Mouse (Mus musculus): ENCODE measurements around the gene Evc. TPM values are rescaled to one million over a fixed set of nuclear protein-coding genes. Genes with fewer than 3 reads are reported as not detected.

Evc gene
- total and polyA plus RNA-seq, 3 experiments = 0.17 to 0.91 (median 0.73) TPM

GRCm38 (mm10) chr5:37254523-37254922 lies 82.2 kb downstream of the Evc start:
- in situ Hi-C loops (cut with MboI; ENCODE audit: low pct_ligation_motif_present, low pct_unique_long_range_greater_than_20kb, low sequenced_read_pairs) = no loop called here
- Histone ChIP-seq H3K9ac (ENCODE audit: insufficient read depth, low read depth) (no peak overlapping the region), H3K4me1 (ENCODE audit: control insufficient read depth in 1 of 2, insufficient read depth in 2 of 2) (peaks cover 15 to 49% of the 10 kb centered on the region in 2 experiments), H3K79me2 (replicated peaks; ENCODE audit: control insufficient read depth, extremely low read depth, insufficient read depth, poor library complexity, severe bottlenecking) (no peaks in the 10 kb centered on the region), H3K4me2 (ENCODE audit: insufficient read depth, low read depth, poor library complexity, severe bottlenecking) (no peak overlapping the region), H3K36me3 (replicated peaks in 1 of 2; ENCODE audit: control insufficient read depth in 1 of 2, insufficient read depth in 1 of 2, low read length in 1 of 2) (peaks cover 0 to 15% of the 10 kb centered on the region in 2 experiments), H3K4me3 (replicated peaks in 1 of 3; ENCODE audit: low read depth in 2 of 3, low read length in 2 of 3, poor library complexity in 1 of 3) (no peak overlapping the region), H3K27me3 (replicated peaks) (no peaks in the 10 kb centered on the region), H3K27ac (ENCODE audit: insufficient read depth, low read depth) (no peak overlapping the region), H3K9me3 (replicated peaks; ENCODE audit: low read length) (no peaks in the 10 kb centered on the region)
- TF ChIP-seq PAX5 (IDR thresholded peaks at IDR 0.05; ENCODE audit: low read length) = no peak
- no peak for TF ChIP-seq SIN3A (IDR thresholded peaks at IDR 0.05; ENCODE audit: low read length)
- TF ChIP-seq MAFK (IDR thresholded peaks at IDR 0.05; ENCODE audit: insufficient replicate concordance, low read length) = no peak
- no peak for TF ChIP-seq BHLHE40 (IDR thresholded peaks at IDR 0.05; ENCODE audit: low read depth, low read length)
- TF ChIP-seq NELFE (IDR thresholded peaks at IDR 0.05; ENCODE audit: low read depth, low read length) = no peak
- no peak for TF ChIP-seq POLR2AphosphoS2 (IDR thresholded peaks at IDR 0.05; ENCODE audit: low read depth, low read length)
- no peak for TF ChIP-seq HCFC1 (IDR thresholded peaks at IDR 0.05; ENCODE audit: low read depth, low read length)
- no peak for TF ChIP-seq JUND (conservative IDR thresholded peaks at IDR 0.05; ENCODE audit: low read depth, low read length)
- no peak for TF ChIP-seq MAX (IDR thresholded peaks at IDR 0.05; ENCODE audit: low read length)
- no peak for DNase-seq (ENCODE audit: extremely low read depth)
- dilution Hi-C loops (cut with MboI; ENCODE audit: extremely low pct_ligation_motif_present, extremely low pct_unique_long_range_greater_than_20kb, low sequenced_read_pairs) = no loop called here

GRCm38 (mm10) chr5:37252101-37252804 lies 84.4 kb downstream of the Evc start:
- Histone ChIP-seq H3K4me2 (ENCODE audit: insufficient read depth, low read depth, poor library complexity, severe bottlenecking) (no peak overlapping the region), H3K27me3 (replicated peaks) (no peaks in the 10 kb centered on the region), H3K27ac (ENCODE audit: insufficient read depth, low read depth) (no peak overlapping the region), H3K9me3 (replicated peaks; ENCODE audit: low read length) (no peaks in the 10 kb centered on the region), H3K36me3 (replicated peaks in 1 of 2; ENCODE audit: control insufficient read depth in 1 of 2, insufficient read depth in 1 of 2, low read length in 1 of 2) (peaks cover 0 to 15% of the 10 kb centered on the region in 2 experiments), H3K79me2 (replicated peaks; ENCODE audit: control insufficient read depth, extremely low read depth, insufficient read depth, poor library complexity, severe bottlenecking) (no peaks in the 10 kb centered on the region), H3K4me3 (replicated peaks in 1 of 3; ENCODE audit: low read depth in 2 of 3, low read length in 2 of 3, poor library complexity in 1 of 3) (no peak overlapping the region), H3K9ac (ENCODE audit: insufficient read depth, low read depth) (no peak overlapping the region), H3K4me1 (ENCODE audit: control insufficient read depth in 1 of 2, insufficient read depth in 2 of 2) (peaks cover 16 to 45% of the 10 kb centered on the region in 2 experiments)
- TF ChIP-seq KAT2A (IDR thresholded peaks at IDR 0.05; ENCODE audit: insufficient replicate concordance, low read length) = no peak
- TF ChIP-seq JUND (conservative IDR thresholded peaks at IDR 0.05; ENCODE audit: low read depth, low read length) = no peak
- no peak for TF ChIP-seq NELFE (IDR thresholded peaks at IDR 0.05; ENCODE audit: low read depth, low read length)
- no peak for TF ChIP-seq MXI1 (IDR thresholded peaks at IDR 0.05; ENCODE audit: low read depth, low read length)
- TF ChIP-seq ELF1 (IDR thresholded peaks at IDR 0.05; ENCODE audit: low read depth, low read length) = no peak
- no peak for TF ChIP-seq EP300 (IDR thresholded peaks at IDR 0.05; ENCODE audit: low read length)
- TF ChIP-seq IRF4 (IDR thresholded peaks at IDR 0.05; ENCODE audit: low read depth, low read length) = no peak
- no peak for TF ChIP-seq ETS1 (conservative IDR thresholded peaks at IDR 0.05; ENCODE audit: low read depth, low read length)
- no peak for TF ChIP-seq SMC3 (IDR thresholded peaks at IDR 0.05; ENCODE audit: low read depth, low read length)
- no peak for TF ChIP-seq MYC (IDR thresholded peaks at IDR 0.05; ENCODE audit: low read depth, low read length)
- in situ Hi-C loops (cut with MboI; ENCODE audit: low pct_ligation_motif_present, low pct_unique_long_range_greater_than_20kb, low sequenced_read_pairs) (no loop called here), dilution Hi-C loops (cut with MboI; ENCODE audit: extremely low pct_ligation_motif_present, extremely low pct_unique_long_range_greater_than_20kb, low sequenced_read_pairs) (no loop called here)
- no peak for DNase-seq (ENCODE audit: extremely low read depth)
